Mouse (Mus musculus): Measurements from ENCODE around the gene Tnfrsf11a. TPM values are rescaled to one million over a fixed set of nuclear protein-coding genes. Genes with fewer than 3 reads are reported as not detected.

Gene Tnfrsf11a
- polyA plus RNA-seq, 1 experiment from 2014 or later: 7.0 TPM

- peak; percentile 5; the same call in 1 of the 2 replicates for ATAC-seq
Measured at GRCm38 (mm10) chr1:105842950-105843349, 62.4 kb downstream of the Tnfrsf11a start.

GRCm38 (mm10) chr1:105843386-105843785 is 62.9 kb downstream of the Tnfrsf11a start:
- 14% methylated on average over 12 of the region's 12 CpGs for WGBS
- H3K4me3 ChIP-seq (ENCODE audit: low read length): peak overlapping the region; percentile 9; the same call in 1 of the 2 replicates

More at GRCm38 (mm10) chr1:105842950-105843349, 62.4 kb downstream of the Tnfrsf11a start:
- no peaks in the 10 kb centered on the region for H3K27me3 ChIP-seq (replicated peaks; ENCODE audit: control insufficient read depth, insufficient read depth, low read length)
- H3K4me1 ChIP-seq (ENCODE audit: control insufficient read depth, insufficient read depth, low read length): no peaks in the 10 kb centered on the region
- no peak overlapping the region for H3K4me3 ChIP-seq (ENCODE audit: low read length)
- H3K4me2 ChIP-seq (ENCODE audit: low read depth, low read length): no peak overlapping the region; the same call in 1 of the 2 replicates
- 27% methylated on average over 10 of the region's 10 CpGs for WGBS
- no peak overlapping the region for H3K27ac ChIP-seq (ENCODE audit: low read length)
- no peaks in the 10 kb centered on the region for H3K36me3 ChIP-seq (ENCODE audit: control insufficient read depth, insufficient read depth, low read length)
- H3K9me3 ChIP-seq (ENCODE audit: control insufficient read depth, low read length): no peaks in the 10 kb centered on the region
- no peak overlapping the region for H3K9ac ChIP-seq (ENCODE audit: low read depth, low read length)

GRCm38 (mm10) chr1:105843856-105844255 is 63.3 kb downstream of the Tnfrsf11a start:
- Histone ChIP-seq H3K9me3 (ENCODE audit: control insufficient read depth, low read length) (no peaks in the 10 kb centered on the region), H3K4me2 (ENCODE audit: low read depth, low read length) (no peak overlapping the region), H3K4me3 (ENCODE audit: low read length) (no peak overlapping the region), H3K36me3 (ENCODE audit: control insufficient read depth, insufficient read depth, low read length) (no peaks in the 10 kb centered on the region), H3K9ac (ENCODE audit: low read depth, low read length) (no peak overlapping the region), H3K4me1 (ENCODE audit: control insufficient read depth, insufficient read depth, low read length) (no peaks in the 10 kb centered on the region), H3K27ac (ENCODE audit: low read length) (no peak overlapping the region), H3K27me3 (replicated peaks; ENCODE audit: control insufficient read depth, insufficient read depth, low read length) (no peaks in the 10 kb centered on the region)
- WGBS: 30% methylated on average over 2 of the region's 2 CpGs
- peak; percentile 14; the same call in 1 of the 2 replicates for ATAC-seq

More at GRCm38 (mm10) chr1:105843386-105843785, 62.9 kb downstream of the Tnfrsf11a start:
- H3K27me3 ChIP-seq (replicated peaks; ENCODE audit: control insufficient read depth, insufficient read depth, low read length): no peaks in the 10 kb centered on the region
- ATAC-seq: no peak
- H3K36me3 ChIP-seq (ENCODE audit: control insufficient read depth, insufficient read depth, low read length): no peaks in the 10 kb centered on the region
- H3K9ac ChIP-seq (ENCODE audit: low read depth, low read length): no peak overlapping the region
- no peaks in the 10 kb centered on the region for H3K4me1 ChIP-seq (ENCODE audit: control insufficient read depth, insufficient read depth, low read length)
- H3K9me3 ChIP-seq (ENCODE audit: control insufficient read depth, low read length): no peaks in the 10 kb centered on the region
- no peak overlapping the region for H3K27ac ChIP-seq (ENCODE audit: low read length)
- peak overlapping the region; percentile 25; the same call in 1 of the 2 replicates for H3K4me2 ChIP-seq (ENCODE audit: low read depth, low read length)

- H3K9me3 ChIP-seq (ENCODE audit: control insufficient read depth, low read length): no peaks in the 10 kb centered on the region
- ATAC-seq: peak; percentile 46
- H3K9ac ChIP-seq (ENCODE audit: low read depth, low read length): no peak overlapping the region
- H3K27ac ChIP-seq (ENCODE audit: low read length): no peak overlapping the region
- no peaks in the 10 kb centered on the region for H3K27me3 ChIP-seq (replicated peaks; ENCODE audit: control insufficient read depth, insufficient read depth, low read length)
- no peaks in the 10 kb centered on the region for H3K36me3 ChIP-seq (ENCODE audit: control insufficient read depth, insufficient read depth, low read length)
- no peaks in the 10 kb centered on the region for H3K4me1 ChIP-seq (ENCODE audit: control insufficient read depth, insufficient read depth, low read length)
- H3K4me3 ChIP-seq (ENCODE audit: low read length): no peak overlapping the region
- H3K4me2 ChIP-seq (ENCODE audit: low read depth, low read length): 0 out of 2 replicates have a peak overlapping the region, but pooled peaks have one; percentile 16
- WGBS: 19% methylated on average over 27 of the region's 28 CpGs
Measured at GRCm38 (mm10) chr1:105844341-105845006, 64.0 kb downstream of the Tnfrsf11a start.

- no peak overlapping the region for H3K9ac ChIP-seq (ENCODE audit: low read depth, low read length)
- no peaks in the 10 kb centered on the region for H3K27me3 ChIP-seq (replicated peaks; ENCODE audit: control insufficient read depth, insufficient read depth, low read length)
- H3K27ac ChIP-seq (ENCODE audit: low read length): no peak overlapping the region
Measured at GRCm38 (mm10) chr1:105846431-105846830, 65.9 kb downstream of the Tnfrsf11a start.

GRCm38 (mm10) chr1:105848806-105849205 is 68.3 kb downstream of the Tnfrsf11a start:
- Histone ChIP-seq H3K27me3 (replicated peaks; ENCODE audit: control insufficient read depth, insufficient read depth, low read length) (no peaks in the 10 kb centered on the region), H3K36me3 (ENCODE audit: control insufficient read depth, insufficient read depth, low read length) (no peaks in the 10 kb centered on the region), H3K4me2 (ENCODE audit: low read depth, low read length) (no peak overlapping the region), H3K27ac (ENCODE audit: low read length) (no peak overlapping the region), H3K4me3 (ENCODE audit: low read length) (no peak overlapping the region), H3K9me3 (ENCODE audit: control insufficient read depth, low read length) (no peaks in the 10 kb centered on the region), H3K4me1 (ENCODE audit: control insufficient read depth, insufficient read depth, low read length) (no peaks in the 10 kb centered on the region), H3K9ac (ENCODE audit: low read depth, low read length) (no peak overlapping the region)
- no peak for ATAC-seq
- WGBS: 92% methylated on average over 8 of the region's 8 CpGs

More at GRCm38 (mm10) chr1:105846431-105846830, 65.9 kb downstream of the Tnfrsf11a start:
- Histone ChIP-seq H3K36me3 (ENCODE audit: control insufficient read depth, insufficient read depth, low read length) (no peaks in the 10 kb centered on the region), H3K4me1 (ENCODE audit: control insufficient read depth, insufficient read depth, low read length) (no peaks in the 10 kb centered on the region), H3K9me3 (ENCODE audit: control insufficient read depth, low read length) (no peaks in the 10 kb centered on the region), H3K4me3 (ENCODE audit: low read length) (no peak overlapping the region), H3K4me2 (ENCODE audit: low read depth, low read length) (no peak overlapping the region)
- WGBS: 92% methylated on average over 2 of the region's 2 CpGs
- ATAC-seq: no peak

GRCm38 (mm10) chr1:105851341-105851740 is 70.8 kb downstream of the Tnfrsf11a start:
- Histone ChIP-seq H3K36me3 (ENCODE audit: control insufficient read depth, insufficient read depth, low read length) (no peaks in the 10 kb centered on the region), H3K9me3 (ENCODE audit: control insufficient read depth, low read length) (no peaks in the 10 kb centered on the region), H3K4me2 (ENCODE audit: low read depth, low read length) (no peak overlapping the region), H3K4me1 (ENCODE audit: control insufficient read depth, insufficient read depth, low read length) (no peaks in the 10 kb centered on the region), H3K4me3 (ENCODE audit: low read length) (no peak overlapping the region), H3K27me3 (replicated peaks; ENCODE audit: control insufficient read depth, insufficient read depth, low read length) (no peaks in the 10 kb centered on the region), H3K9ac (ENCODE audit: low read depth, low read length) (no peak overlapping the region), H3K27ac (ENCODE audit: low read length) (no peak overlapping the region)
- ATAC-seq: no peak; the same call in 1 of the 2 replicates
- WGBS: 84% methylated on average over 2 of the region's 2 CpGs

- peaks cover 3% of the 10 kb centered on the region; the same call in 1 of the 2 replicates for H3K4me1 ChIP-seq (ENCODE audit: control insufficient read depth, insufficient read depth, low read length)
- H3K27ac ChIP-seq (ENCODE audit: low read length): no peak overlapping the region
- no peak overlapping the region for H3K4me2 ChIP-seq (ENCODE audit: low read depth, low read length)
- 90% methylated on average over 2 of the region's 2 CpGs for WGBS
- H3K27me3 ChIP-seq (replicated peaks; ENCODE audit: control insufficient read depth, insufficient read depth, low read length): no peaks in the 10 kb centered on the region
- no peak for ATAC-seq
- H3K9me3 ChIP-seq (ENCODE audit: control insufficient read depth, low read length): no peaks in the 10 kb centered on the region
- no peak overlapping the region for H3K9ac ChIP-seq (ENCODE audit: low read depth, low read length)
- H3K36me3 ChIP-seq (ENCODE audit: control insufficient read depth, insufficient read depth, low read length): no peaks in the 10 kb centered on the region
- no peak overlapping the region for H3K4me3 ChIP-seq (ENCODE audit: low read length)
Measured at GRCm38 (mm10) chr1:105859740-105860139, 79.2 kb downstream of the Tnfrsf11a start.

- 88% methylated on average over 6 of the region's 6 CpGs for WGBS
Measured at GRCm38 (mm10) chr1:105876589-105876988, 96.1 kb downstream of the Tnfrsf11a start.

More at GRCm38 (mm10) chr1:105876589-105876988, 96.1 kb downstream of the Tnfrsf11a start:
- H3K27ac ChIP-seq (ENCODE audit: low read length): no peak overlapping the region
- H3K4me3 ChIP-seq (ENCODE audit: low read length): no peak overlapping the region
- H3K4me2 ChIP-seq (ENCODE audit: low read depth, low read length): no peak overlapping the region
- H3K36me3 ChIP-seq (ENCODE audit: control insufficient read depth, insufficient read depth, low read length): no peaks in the 10 kb centered on the region
- H3K9me3 ChIP-seq (ENCODE audit: control insufficient read depth, low read length): no peaks in the 10 kb centered on the region
- ATAC-seq: no peak
- H3K9ac ChIP-seq (ENCODE audit: low read depth, low read length): no peak overlapping the region
- H3K4me1 ChIP-seq (ENCODE audit: control insufficient read depth, insufficient read depth, low read length): peaks cover 4% of the 10 kb centered on the region; the same call in 1 of the 2 replicates
- H3K27me3 ChIP-seq (replicated peaks; ENCODE audit: control insufficient read depth, insufficient read depth, low read length): no peaks in the 10 kb centered on the region
